Mouse (Mus musculus): ENCODE data around the gene Atg4a. TPM values are rescaled to one million over a fixed set of nuclear protein-coding genes. Genes with fewer than 3 reads are reported as not detected.
A peak's percentile ranks its signal among the peaks of the same experiment; 100 is the strongest.

Gene Atg4a
- polyA plus RNA-seq, 1 experiment from 2014 or later, result 22.6 TPM

DNA sequence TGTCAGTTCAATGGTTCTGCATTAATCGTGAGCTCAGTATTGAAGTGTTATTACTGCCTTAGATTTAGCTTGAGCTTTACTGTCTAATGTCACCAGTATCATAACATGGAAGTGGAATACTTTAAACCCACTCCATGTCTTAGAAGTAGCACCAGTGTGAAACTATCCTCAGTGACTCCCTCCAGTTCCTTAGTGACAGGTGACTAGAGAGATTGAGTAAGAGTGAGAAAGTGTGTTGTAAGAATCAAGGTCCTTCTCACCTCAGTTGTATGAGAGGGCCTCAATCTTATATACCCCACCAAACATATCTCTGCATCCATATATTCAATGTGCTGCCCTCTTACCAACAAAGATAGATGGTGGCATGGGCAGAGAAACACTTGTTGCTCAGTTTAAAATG lies 22.2 kb downstream of the Atg4a start:
- H3K27ac ChIP-seq (replicated peaks; ENCODE audit: low read depth, low read length), result no peak overlapping the region
- no peak for ATAC-seq (replicated peaks; ENCODE audit: insufficient number of reproducible peaks, low FRiP score, low TSS enrichment, low read depth)
- no peaks in the 10 kb centered on the region for H3K36me3 ChIP-seq (replicated peaks; ENCODE audit: control insufficient read depth, insufficient read depth, low read depth, low read length)
- DNase-seq (ENCODE audit: low spot score), result no peak
- 78% methylated on average over 1 of the region's 1 CpGs for WGBS
- H3K4me3 ChIP-seq (ENCODE audit: low read depth, low read length), result no peak overlapping the region
- H3K9ac ChIP-seq (replicated peaks; ENCODE audit: low read length), result no peak overlapping the region
- 0 out of 2 replicates have a peak, but pooled peaks cover 2% of the 10 kb centered on the region for H3K27me3 ChIP-seq (ENCODE audit: control insufficient read depth, insufficient read depth, low read length)
- no peaks in the 10 kb centered on the region for H3K9me3 ChIP-seq (replicated peaks; ENCODE audit: control insufficient read depth, low read length)
- H3K4me1 ChIP-seq (ENCODE audit: control insufficient read depth, insufficient read depth, low read length), result no peaks in the 10 kb centered on the region; the same call in 1 of the 2 replicates
- no peak overlapping the region for H3K4me2 ChIP-seq (ENCODE audit: low read depth, low read length)

DNA sequence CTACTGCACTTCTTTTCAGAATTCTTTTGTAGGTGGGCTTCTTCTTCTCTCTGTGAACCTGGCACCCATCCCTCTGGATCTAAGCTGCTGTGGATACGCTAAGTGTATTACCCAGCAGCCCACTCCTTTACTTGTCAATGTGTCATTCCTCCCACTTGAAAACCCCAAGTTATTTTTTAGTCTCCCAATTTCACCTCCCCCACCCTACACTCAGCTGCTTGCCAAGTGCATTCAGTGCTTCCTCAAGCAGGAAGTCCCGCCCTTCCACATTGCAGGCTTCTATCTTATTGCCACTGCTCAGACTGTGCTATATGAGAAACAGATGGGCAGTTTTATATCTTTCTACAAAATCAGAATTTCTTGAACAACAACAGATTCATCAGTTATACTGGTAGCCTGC lies 22.8 kb downstream of the Atg4a start:
- ATAC-seq (replicated peaks; ENCODE audit: insufficient number of reproducible peaks, low FRiP score, low TSS enrichment, low read depth) (no peak), DNase-seq (ENCODE audit: low spot score) (peak; percentile 55)
- Histone ChIP-seq H3K9me3 (replicated peaks; ENCODE audit: control insufficient read depth, low read length) (no peaks in the 10 kb centered on the region), H3K27ac (replicated peaks; ENCODE audit: low read depth, low read length) (no peak overlapping the region), H3K4me2 (ENCODE audit: low read depth, low read length) (no peak overlapping the region), H3K36me3 (replicated peaks; ENCODE audit: control insufficient read depth, insufficient read depth, low read depth, low read length) (no peaks in the 10 kb centered on the region), H3K4me3 (ENCODE audit: low read depth, low read length) (no peak overlapping the region), H3K9ac (replicated peaks; ENCODE audit: low read length) (no peak overlapping the region), H3K27me3 (ENCODE audit: control insufficient read depth, insufficient read depth, low read length) (0 out of 2 replicates have a peak, but pooled peaks cover 2% of the 10 kb centered on the region), H3K4me1 (ENCODE audit: control insufficient read depth, insufficient read depth, low read length) (no peaks in the 10 kb centered on the region; the same call in 1 of the 2 replicates)
- 70% methylated on average over 2 of the region's 2 CpGs for WGBS

DNA sequence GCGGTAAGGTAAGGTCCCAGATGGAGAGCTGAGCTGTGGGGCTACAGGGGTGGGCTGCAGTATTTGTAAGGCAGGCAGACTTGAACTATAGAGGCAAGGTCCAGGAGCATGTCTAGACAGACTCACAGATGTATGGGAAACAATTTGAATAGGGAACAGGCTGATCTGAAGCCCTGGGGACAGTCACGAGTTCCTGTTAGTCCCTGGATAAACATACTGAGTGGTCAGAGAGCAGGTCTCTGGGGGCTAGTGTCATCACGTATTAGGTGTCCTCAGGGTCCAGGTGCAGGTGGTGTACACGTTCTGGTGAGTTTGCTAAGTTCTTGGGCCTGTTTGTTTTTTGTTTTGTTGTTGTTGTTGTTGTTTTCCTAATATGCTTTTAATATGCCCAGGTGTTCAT lies 23.5 kb downstream of the Atg4a start:
- 58% methylated on average over 4 of the region's 4 CpGs for WGBS
- Histone ChIP-seq H3K9me3 (replicated peaks; ENCODE audit: control insufficient read depth, low read length) (no peaks in the 10 kb centered on the region), H3K9ac (replicated peaks; ENCODE audit: low read length) (no peak overlapping the region), H3K27me3 (ENCODE audit: control insufficient read depth, insufficient read depth, low read length) (peaks cover 2% of the 10 kb centered on the region; the same call in 1 of the 2 replicates), H3K4me1 (ENCODE audit: control insufficient read depth, insufficient read depth, low read length) (no peaks in the 10 kb centered on the region; the same call in 1 of the 2 replicates), H3K36me3 (replicated peaks; ENCODE audit: control insufficient read depth, insufficient read depth, low read depth, low read length) (no peaks in the 10 kb centered on the region), H3K27ac (replicated peaks; ENCODE audit: low read depth, low read length) (no peak overlapping the region), H3K4me3 (ENCODE audit: low read depth, low read length) (no peak overlapping the region), H3K4me2 (ENCODE audit: low read depth, low read length) (no peak overlapping the region)
- DNase-seq (ENCODE audit: low spot score) (no peak), ATAC-seq (replicated peaks; ENCODE audit: insufficient number of reproducible peaks, low FRiP score, low TSS enrichment, low read depth) (no peak)

DNA sequence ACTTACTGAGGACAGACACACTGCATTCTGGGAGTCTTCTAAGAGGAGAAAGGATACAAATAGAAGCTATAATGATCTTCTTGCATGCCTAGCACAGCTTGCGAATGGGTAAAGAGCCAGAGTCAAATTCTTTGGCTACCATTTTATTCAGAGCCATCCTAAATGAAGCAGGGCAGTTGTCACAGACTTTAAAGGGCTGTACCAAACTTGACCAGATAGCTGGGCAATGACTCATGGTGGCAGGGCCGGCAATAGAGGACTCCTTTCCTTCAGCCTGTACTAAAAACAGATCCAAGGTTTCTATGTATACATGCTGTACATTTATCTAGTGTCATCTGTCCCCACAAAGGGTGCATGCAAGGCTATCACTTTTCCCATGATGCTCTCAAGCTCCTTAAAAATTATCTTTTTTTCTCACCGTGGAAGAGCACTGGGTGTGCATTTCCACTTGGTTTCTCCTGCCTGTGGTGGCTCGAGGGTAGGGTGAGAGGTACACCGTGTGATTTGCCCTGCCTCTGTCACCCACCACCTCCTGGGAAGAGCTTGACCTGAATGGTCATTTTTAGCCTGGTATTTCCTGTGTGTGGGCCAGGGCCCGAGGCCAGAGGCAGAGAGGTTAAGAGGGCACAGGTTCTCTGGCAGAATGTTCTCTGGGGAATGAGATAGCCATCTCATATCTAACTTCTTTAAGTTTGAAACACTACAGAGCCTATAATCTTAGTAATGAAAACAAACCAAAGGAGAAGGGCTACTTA lies 26.7 kb downstream of the Atg4a start:
- Histone ChIP-seq H3K9me3 (replicated peaks; ENCODE audit: control insufficient read depth, low read length) (no peaks in the 10 kb centered on the region), H3K27me3 (ENCODE audit: control insufficient read depth, insufficient read depth, low read length) (no peaks in the 10 kb centered on the region; the same call in 1 of the 2 replicates), H3K4me1 (ENCODE audit: control insufficient read depth, insufficient read depth, low read length) (no peaks in the 10 kb centered on the region; the same call in 1 of the 2 replicates), H3K36me3 (replicated peaks; ENCODE audit: control insufficient read depth, insufficient read depth, low read depth, low read length) (no peaks in the 10 kb centered on the region), H3K4me2 (ENCODE audit: low read depth, low read length) (no peak overlapping the region), H3K9ac (replicated peaks; ENCODE audit: low read length) (no peak overlapping the region), H3K4me3 (ENCODE audit: low read depth, low read length) (no peak overlapping the region), H3K27ac (replicated peaks; ENCODE audit: low read depth, low read length) (no peak overlapping the region)
- no peak for ATAC-seq (replicated peaks; ENCODE audit: insufficient number of reproducible peaks, low FRiP score, low TSS enrichment, low read depth)
- DNase-seq (ENCODE audit: low spot score), result no peak
- WGBS, result 49% methylated on average over 6 of the region's 6 CpGs

DNA sequence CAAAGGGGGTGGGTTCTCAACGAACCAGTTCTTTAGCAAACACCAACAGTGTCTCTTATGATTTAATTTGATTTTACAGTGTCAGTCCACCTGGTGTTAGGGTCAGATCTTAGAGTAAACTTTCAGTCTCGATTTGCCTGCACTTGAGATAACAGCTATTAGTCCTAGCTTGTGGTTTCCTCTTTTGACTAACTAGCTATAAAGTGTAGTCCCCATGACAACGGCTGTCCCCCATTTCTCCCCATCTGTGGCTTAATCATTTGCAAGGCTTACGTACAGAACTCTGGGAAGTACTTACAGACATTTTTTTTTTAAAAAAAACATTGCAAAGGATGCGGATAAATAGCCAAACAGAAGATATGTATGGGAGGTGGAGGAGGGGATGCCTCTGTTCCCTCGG lies 28.1 kb downstream of the Atg4a start:
- Histone ChIP-seq H3K4me1 (ENCODE audit: control insufficient read depth, insufficient read depth, low read length) (no peaks in the 10 kb centered on the region; the same call in 1 of the 2 replicates), H3K4me2 (ENCODE audit: low read depth, low read length) (no peak overlapping the region), H3K36me3 (replicated peaks; ENCODE audit: control insufficient read depth, insufficient read depth, low read depth, low read length) (no peaks in the 10 kb centered on the region), H3K27me3 (ENCODE audit: control insufficient read depth, insufficient read depth, low read length) (no peaks in the 10 kb centered on the region; the same call in 1 of the 2 replicates), H3K9me3 (replicated peaks; ENCODE audit: control insufficient read depth, low read length) (no peaks in the 10 kb centered on the region), H3K27ac (replicated peaks; ENCODE audit: low read depth, low read length) (no peak overlapping the region), H3K9ac (replicated peaks; ENCODE audit: low read length) (no peak overlapping the region), H3K4me3 (ENCODE audit: low read depth, low read length) (no peak overlapping the region)
- ATAC-seq (replicated peaks; ENCODE audit: insufficient number of reproducible peaks, low FRiP score, low TSS enrichment, low read depth) (no peak), DNase-seq (ENCODE audit: low spot score) (no peak)
- WGBS, result 62% methylated on average over 6 of the region's 6 CpGs

DNA sequence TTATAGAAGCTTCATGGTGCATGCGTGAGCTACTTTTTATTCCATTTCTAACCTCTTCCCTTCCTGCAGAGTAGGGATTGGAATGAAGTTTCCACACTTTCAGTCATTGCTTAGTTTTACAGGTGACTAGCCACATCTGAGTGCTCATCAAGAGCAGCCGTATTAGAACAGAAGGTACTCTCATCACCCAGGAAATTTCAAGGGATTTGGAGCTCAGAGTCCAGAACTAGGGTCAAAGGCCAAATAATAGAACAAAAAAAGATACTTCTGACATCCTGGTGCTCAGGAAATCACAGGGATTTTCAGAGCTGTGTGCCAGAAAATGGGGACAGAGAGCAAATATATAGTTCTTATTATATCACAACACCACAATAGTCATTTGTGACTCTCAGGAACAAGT lies 28.5 kb downstream of the Atg4a start:
- H3K27me3 ChIP-seq (ENCODE audit: control insufficient read depth, insufficient read depth, low read length), result no peaks in the 10 kb centered on the region; the same call in none of the 2 replicates
- H3K9me3 ChIP-seq (replicated peaks; ENCODE audit: control insufficient read depth, low read length), result no peaks in the 10 kb centered on the region
- no peaks in the 10 kb centered on the region; the same call in 1 of the 2 replicates for H3K4me1 ChIP-seq (ENCODE audit: control insufficient read depth, insufficient read depth, low read length)
- no peak overlapping the region for H3K27ac ChIP-seq (replicated peaks; ENCODE audit: low read depth, low read length)
- ATAC-seq (replicated peaks; ENCODE audit: insufficient number of reproducible peaks, low FRiP score, low TSS enrichment, low read depth), result no peak
- H3K36me3 ChIP-seq (replicated peaks; ENCODE audit: control insufficient read depth, insufficient read depth, low read depth, low read length), result no peaks in the 10 kb centered on the region
- H3K4me3 ChIP-seq (ENCODE audit: low read depth, low read length), result no peak overlapping the region
- H3K4me2 ChIP-seq (ENCODE audit: low read depth, low read length), result no peak overlapping the region
- no peak for DNase-seq (ENCODE audit: low spot score)
- H3K9ac ChIP-seq (replicated peaks; ENCODE audit: low read length), result no peak overlapping the region
- 78% methylated on average over 2 of the region's 2 CpGs for WGBS

DNA sequence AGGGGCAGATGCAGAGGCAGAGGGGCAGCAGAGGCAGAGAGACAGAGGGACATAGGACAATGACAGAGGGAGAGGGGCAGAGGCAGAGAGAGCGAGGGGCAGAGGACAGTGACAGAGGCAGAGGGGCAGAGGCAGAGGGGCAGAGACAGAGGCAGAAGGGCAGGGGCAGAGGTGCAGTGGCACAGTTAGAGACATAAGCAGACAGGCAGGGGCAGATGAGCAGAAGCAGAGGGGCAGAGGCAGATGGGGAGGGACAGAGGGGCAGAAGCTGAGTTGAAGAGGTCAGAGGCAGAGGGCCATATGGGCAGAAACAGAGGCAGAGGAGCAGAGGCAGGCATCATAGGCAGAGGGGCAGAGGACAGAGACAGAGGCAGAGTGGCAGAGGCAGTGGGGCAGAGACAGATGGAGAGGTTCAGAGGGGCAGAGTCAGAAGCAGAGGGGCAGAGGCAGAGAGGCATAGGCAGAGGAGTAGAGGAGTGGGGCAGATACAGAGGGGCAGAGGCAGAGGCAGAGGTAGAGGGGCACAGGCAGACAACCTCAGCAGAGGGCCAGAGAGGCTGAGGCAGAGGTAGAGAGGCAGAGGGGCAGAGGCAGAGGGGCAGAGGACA lies 40.3 kb downstream of the Atg4a start:
- H3K4me1 ChIP-seq (ENCODE audit: control insufficient read depth, insufficient read depth, low read length), result no peaks in the 10 kb centered on the region
- H3K4me2 ChIP-seq (ENCODE audit: low read depth, low read length), result no peak overlapping the region
- no peak overlapping the region for H3K9ac ChIP-seq (replicated peaks; ENCODE audit: low read length)
- H3K27ac ChIP-seq (replicated peaks; ENCODE audit: low read depth, low read length), result no peak overlapping the region
- no peaks in the 10 kb centered on the region for H3K36me3 ChIP-seq (replicated peaks; ENCODE audit: control insufficient read depth, insufficient read depth, low read depth, low read length)
- DNase-seq (ENCODE audit: low spot score), result no peak
- ATAC-seq (replicated peaks; ENCODE audit: insufficient number of reproducible peaks, low FRiP score, low TSS enrichment, low read depth), result peak; percentile 78
- no peak overlapping the region for H3K4me3 ChIP-seq (ENCODE audit: low read depth, low read length)
- H3K27me3 ChIP-seq (ENCODE audit: control insufficient read depth, insufficient read depth, low read length), result no peaks in the 10 kb centered on the region; the same call in 1 of the 2 replicates
- no peaks in the 10 kb centered on the region for H3K9me3 ChIP-seq (replicated peaks; ENCODE audit: control insufficient read depth, low read length)
- WGBS, result 100% methylated on average over 1 of the region's 1 CpGs

DNA sequence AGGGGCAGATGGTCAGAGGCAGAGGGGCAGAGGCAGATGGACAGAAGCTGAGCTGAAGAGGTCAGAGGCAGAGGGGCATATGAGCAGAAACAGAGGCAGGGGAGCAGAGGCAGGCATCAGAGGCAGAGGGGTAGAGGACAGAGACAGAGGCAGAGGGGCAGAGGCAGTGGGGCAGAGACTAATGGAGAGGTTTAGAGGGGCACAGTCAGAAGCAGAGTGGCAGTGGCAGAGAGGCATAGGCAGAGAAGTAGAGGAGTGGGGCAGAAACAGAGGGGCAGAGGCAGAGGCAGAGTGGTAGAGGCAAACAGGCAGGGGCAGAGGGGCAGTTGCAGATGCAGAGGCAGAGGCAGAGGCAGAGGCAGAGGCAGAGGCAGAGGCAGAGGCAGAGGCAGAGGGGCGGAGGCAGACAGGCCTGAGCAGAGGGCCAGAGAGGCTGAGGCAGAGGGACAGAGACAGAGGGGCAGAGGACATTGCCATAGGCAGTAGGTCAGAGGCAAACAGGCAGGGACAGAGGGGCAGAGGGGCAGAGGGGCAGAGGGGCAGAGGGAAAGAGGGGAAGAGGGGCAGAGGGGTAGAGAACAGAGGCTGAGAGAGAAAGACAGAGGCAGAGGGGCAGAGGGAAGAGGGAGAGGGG lies 41.3 kb downstream of the Atg4a start:
- Histone ChIP-seq H3K4me1 (ENCODE audit: control insufficient read depth, insufficient read depth, low read length) (no peaks in the 10 kb centered on the region), H3K4me2 (ENCODE audit: low read depth, low read length) (no peak overlapping the region), H3K4me3 (ENCODE audit: low read depth, low read length) (no peak overlapping the region), H3K27me3 (ENCODE audit: control insufficient read depth, insufficient read depth, low read length) (no peaks in the 10 kb centered on the region; the same call in 1 of the 2 replicates), H3K36me3 (replicated peaks; ENCODE audit: control insufficient read depth, insufficient read depth, low read depth, low read length) (no peaks in the 10 kb centered on the region), H3K9me3 (replicated peaks; ENCODE audit: control insufficient read depth, low read length) (no peaks in the 10 kb centered on the region), H3K27ac (replicated peaks; ENCODE audit: low read depth, low read length) (no peak overlapping the region), H3K9ac (replicated peaks; ENCODE audit: low read length) (no peak overlapping the region)
- 100% methylated on average over 1 of the region's 1 CpGs for WGBS
- DNase-seq (ENCODE audit: low spot score) (no peak), ATAC-seq (replicated peaks; ENCODE audit: insufficient number of reproducible peaks, low FRiP score, low TSS enrichment, low read depth) (no peak; the same call in 1 of the 2 replicates)

Measured in embryonic facial prominence, embryonic 11.5 days (tissue).